Mouse (Mus musculus): ENCODE measurements around the gene Pitx2. TPM values are rescaled to one million over a fixed set of nuclear protein-coding genes. Genes with fewer than 3 reads are reported as not detected.

Gene Pitx2
- polyA plus RNA-seq, 1 experiment = not detected

- TF ChIP-seq POLR2A (IDR thresholded peaks at IDR 0.05; ENCODE audit: borderline replicate concordance, control insufficient read depth, low read depth, low read length) (no peak), CTCF (IDR thresholded peaks at IDR 0.05; ENCODE audit: control insufficient read depth, insufficient read depth, low read length) (no peak)
Observed at GRCm38 (mm10) chr3:129238664-129239258, 39.1 kb downstream of the Pitx2 start.

GRCm38 (mm10) chr3:129250997-129251396, 51.3 kb downstream of the Pitx2 start:
- TF ChIP-seq CTCF (IDR thresholded peaks at IDR 0.05; ENCODE audit: control insufficient read depth, insufficient read depth, low read length) (no peak), POLR2A (IDR thresholded peaks at IDR 0.05; ENCODE audit: borderline replicate concordance, control insufficient read depth, low read depth, low read length) (no peak)
- WGBS = 78% methylated on average over 9 of the region's 9 CpGs

More at GRCm38 (mm10) chr3:129238664-129239258, 39.1 kb downstream of the Pitx2 start:
- Histone ChIP-seq H3K27ac (ENCODE audit: control insufficient read depth, insufficient read depth, low read depth, low read length, poor library complexity) (no peak overlapping the region), H3K4me1 (ENCODE audit: control insufficient read depth, insufficient read depth, low read length) (no peaks in the 10 kb centered on the region), H3K4me3 (replicated peaks; ENCODE audit: control insufficient read depth, low read depth, low read length) (no peak overlapping the region)
- WGBS = 76% methylated on average over 13 of the region's 13 CpGs

GRCm38 (mm10) chr3:129254246-129254645, 54.6 kb downstream of the Pitx2 start:
- Histone ChIP-seq H3K4me1 (ENCODE audit: control insufficient read depth, insufficient read depth, low read length) (no peaks in the 10 kb centered on the region), H3K27ac (ENCODE audit: control insufficient read depth, insufficient read depth, low read depth, low read length, poor library complexity) (no peak overlapping the region), H3K4me3 (replicated peaks; ENCODE audit: control insufficient read depth, low read depth, low read length) (no peak overlapping the region)
- WGBS = 68% methylated on average over 10 of the region's 10 CpGs
- TF ChIP-seq POLR2A (IDR thresholded peaks at IDR 0.05; ENCODE audit: borderline replicate concordance, control insufficient read depth, low read depth, low read length) (no peak), CTCF (IDR thresholded peaks at IDR 0.05; ENCODE audit: control insufficient read depth, insufficient read depth, low read length) (no peak)

More at GRCm38 (mm10) chr3:129250997-129251396, 51.3 kb downstream of the Pitx2 start:
- Histone ChIP-seq H3K4me1 (ENCODE audit: control insufficient read depth, insufficient read depth, low read length) (no peaks in the 10 kb centered on the region), H3K4me3 (replicated peaks; ENCODE audit: control insufficient read depth, low read depth, low read length) (no peak overlapping the region), H3K27ac (ENCODE audit: control insufficient read depth, insufficient read depth, low read depth, low read length, poor library complexity) (no peak overlapping the region)

GRCm38 (mm10) chr3:129256283-129256682, 56.6 kb downstream of the Pitx2 start:
- Histone ChIP-seq H3K4me3 (replicated peaks; ENCODE audit: control insufficient read depth, low read depth, low read length) (no peak overlapping the region), H3K27ac (ENCODE audit: control insufficient read depth, insufficient read depth, low read depth, low read length, poor library complexity) (no peak overlapping the region), H3K4me1 (ENCODE audit: control insufficient read depth, insufficient read depth, low read length) (no peaks in the 10 kb centered on the region)
- no peak for TF ChIP-seq CTCF (IDR thresholded peaks at IDR 0.05; ENCODE audit: control insufficient read depth, insufficient read depth, low read length)
- TF ChIP-seq POLR2A (IDR thresholded peaks at IDR 0.05; ENCODE audit: borderline replicate concordance, control insufficient read depth, low read depth, low read length) = no peak
- WGBS = 56% methylated on average over 19 of the region's 19 CpGs

- Histone ChIP-seq H3K4me1 (ENCODE audit: control insufficient read depth, insufficient read depth, low read length) (no peaks in the 10 kb centered on the region), H3K4me3 (replicated peaks; ENCODE audit: control insufficient read depth, low read depth, low read length) (no peak overlapping the region), H3K27ac (ENCODE audit: control insufficient read depth, insufficient read depth, low read depth, low read length, poor library complexity) (no peak overlapping the region)
- 56% methylated on average over 8 of the region's 8 CpGs for WGBS
- TF ChIP-seq POLR2A (IDR thresholded peaks at IDR 0.05; ENCODE audit: borderline replicate concordance, control insufficient read depth, low read depth, low read length) = no peak
- no peak for TF ChIP-seq CTCF (IDR thresholded peaks at IDR 0.05; ENCODE audit: control insufficient read depth, insufficient read depth, low read length)
Observed at GRCm38 (mm10) chr3:129256766-129257165, 57.1 kb downstream of the Pitx2 start.

- no peak for TF ChIP-seq CTCF (IDR thresholded peaks at IDR 0.05; ENCODE audit: control insufficient read depth, insufficient read depth, low read length)
- H3K27ac ChIP-seq (ENCODE audit: control insufficient read depth, insufficient read depth, low read depth, low read length, poor library complexity) = no peak overlapping the region
- no peaks in the 10 kb centered on the region for H3K4me1 ChIP-seq (ENCODE audit: control insufficient read depth, insufficient read depth, low read length)
- WGBS = 70% methylated on average over 5 of the region's 5 CpGs
- no peak overlapping the region for H3K4me3 ChIP-seq (replicated peaks; ENCODE audit: control insufficient read depth, low read depth, low read length)
Observed at GRCm38 (mm10) chr3:129258497-129258896, 58.8 kb downstream of the Pitx2 start.

Other genes starting within 250 kb of the Pitx2 start
- 1.5 TPM in 1 of 2 replicates, not detected in the other for gene Enpep, start 132.8 kb downstream of the Pitx2 start, polyA plus RNA-seq (2011; ENCODE audit: insufficient read depth, insufficient read length, low replicate concordance, missing spikeins)

Data from bone marrow, adult 2 months (tissue).